Mouse (Mus musculus) intestine, embryonic 15.5 days (tissue): Measurements from ENCODE around the gene Pcsk1n. TPM values are rescaled to one million over a fixed set of nuclear protein-coding genes. Genes with fewer than 3 reads are reported as not detected.
"Not testable (repeated sequence)": the region's sequence is repeated elsewhere in the genome, so short reads cannot be mapped to it uniquely, and the experiment has no call there.

Source experiments
- ATAC-seq: fragments of 200-750 bp; cut with Nextera tagmentation; 2 replicates; pipeline ENCODE4 v1.8.0; 2017; ENCODE audit warnings: moderate TSS enrichment, moderate library complexity
- H3K27ac ChIP-seq: fragments of 300-500 bp; sonication (generic); 2 replicates; pipeline ENCODE4 v1.5.1; 2015; ENCODE audit warnings: mild to moderate bottlenecking, inconsistent platforms
- H3K27me3 ChIP-seq: fragments of 300-500 bp; sonication (generic); replicated peaks from 2 replicates; pipeline ENCODE4 v1.6.1; 2015; ENCODE audit warnings: inconsistent platforms
- H3K36me3 ChIP-seq: fragments of 300-500 bp; sonication (generic); 2 replicates; pipeline ENCODE4 v1.6.1; 2015; ENCODE audit warnings: inconsistent platforms
- H3K4me1 ChIP-seq: fragments of 300-500 bp; sonication (generic); replicated peaks from 2 replicates; pipeline ENCODE4 v1.6.1; 2015; ENCODE audit warnings: inconsistent platforms
- H3K4me2 ChIP-seq: fragments of 300-500 bp; sonication (generic); replicated peaks from 2 replicates; pipeline ENCODE4 v1.6.1; 2015; ENCODE audit warnings: mild to moderate bottlenecking, inconsistent platforms
- H3K4me3 ChIP-seq: fragments of 300-500 bp; sonication (generic); replicated peaks from 2 replicates; pipeline ENCODE4 v1.5.1; 2015; ENCODE audit warnings: inconsistent platforms
- H3K9ac ChIP-seq: fragments of 300-500 bp; sonication (generic); 2 replicates; pipeline ENCODE4 v1.6.1; 2015; ENCODE audit warnings: inconsistent platforms
- H3K9me3 ChIP-seq: fragments of 300-500 bp; sonication (generic); 2 replicates; pipeline ENCODE4 v1.6.1; 2016; ENCODE audit warnings: inconsistent platforms
- WGBS: fragments of 180-500 bp; shearing (Covaris S2); methylation state at CpG from one replicate; pipeline ENCODE4 v1.1.7; 2015; 5-methylcytosine and 5-hydroxymethylcytosine counted together
- polyA plus RNA-seq: library from polyadenylated mRNA; unstranded; fragments of >200 nt; fragmentation: Nextera tagmentation; extraction: Ambion mirVana; gene quantifications from 2 replicates; pipeline ENCODE4 v1.2.1, GENCODE M21; 2015

The Pcsk1n gene
- polyA plus RNA-seq, 1 experiment from 2014 or later, result 14.4 TPM

DNA sequence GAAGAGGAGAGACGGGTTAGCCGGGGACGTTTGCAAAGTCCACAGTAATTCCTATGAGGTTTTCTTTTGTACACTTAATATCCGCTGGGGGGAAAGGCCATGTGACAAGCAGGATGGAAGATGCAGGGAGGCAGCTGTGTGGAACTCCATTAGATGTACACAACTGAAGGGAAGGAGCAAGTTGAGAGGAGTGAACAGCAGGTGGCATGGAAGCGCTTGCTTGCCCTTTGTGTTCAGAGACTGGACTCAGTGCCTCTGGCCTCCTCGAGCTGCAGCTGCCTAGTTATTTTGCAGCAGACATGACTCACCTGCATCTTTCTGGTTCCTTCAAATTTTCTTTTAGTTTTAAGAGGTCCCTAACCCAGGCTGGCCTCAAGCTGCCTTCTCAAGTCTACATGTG, 9.1 kb upstream of the Pcsk1n start:
- H3K27ac ChIP-seq, result no peak overlapping the region
- no peak for ATAC-seq
- H3K9me3 ChIP-seq, result no peaks in the 10 kb centered on the region
- H3K4me2 ChIP-seq, result no peak overlapping the region
- no peaks in the 10 kb centered on the region for H3K4me1 ChIP-seq
- no peaks in the 10 kb centered on the region for H3K36me3 ChIP-seq
- H3K9ac ChIP-seq, result no peak overlapping the region
- WGBS, result 69% methylated on average over 6 of the region's 6 CpGs
- no peak overlapping the region for H3K4me3 ChIP-seq
- no peaks in the 10 kb centered on the region for H3K27me3 ChIP-seq

DNA sequence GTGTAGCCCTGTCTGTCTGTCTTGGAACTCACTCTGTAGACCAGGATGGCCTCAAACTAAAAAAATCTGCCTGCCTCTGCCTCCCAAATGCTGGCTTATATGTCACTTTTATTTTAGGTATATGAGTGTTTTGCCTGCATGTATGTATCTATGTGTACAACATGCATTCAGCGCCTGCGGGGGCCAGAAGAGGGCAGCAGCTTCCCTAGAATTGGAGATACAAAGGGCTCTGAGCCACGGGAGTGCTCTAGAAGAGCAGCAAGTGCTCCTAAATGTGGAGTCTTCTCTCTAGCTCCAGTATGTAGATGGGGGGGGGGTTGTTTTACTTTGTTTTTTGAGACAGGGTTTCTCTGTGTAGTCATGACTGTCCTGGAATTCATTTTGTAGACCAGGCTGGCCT, 4.0 kb upstream of the Pcsk1n start:
- WGBS, result 19% methylated on average over 3 of the region's 3 CpGs
- not testable (repeated sequence) for H3K4me1 ChIP-seq, H3K4me2 ChIP-seq, H3K9me3 ChIP-seq, ATAC-seq, H3K4me3 ChIP-seq, H3K36me3 ChIP-seq, H3K27me3 ChIP-seq, H3K27ac ChIP-seq, H3K9ac ChIP-seq

DNA sequence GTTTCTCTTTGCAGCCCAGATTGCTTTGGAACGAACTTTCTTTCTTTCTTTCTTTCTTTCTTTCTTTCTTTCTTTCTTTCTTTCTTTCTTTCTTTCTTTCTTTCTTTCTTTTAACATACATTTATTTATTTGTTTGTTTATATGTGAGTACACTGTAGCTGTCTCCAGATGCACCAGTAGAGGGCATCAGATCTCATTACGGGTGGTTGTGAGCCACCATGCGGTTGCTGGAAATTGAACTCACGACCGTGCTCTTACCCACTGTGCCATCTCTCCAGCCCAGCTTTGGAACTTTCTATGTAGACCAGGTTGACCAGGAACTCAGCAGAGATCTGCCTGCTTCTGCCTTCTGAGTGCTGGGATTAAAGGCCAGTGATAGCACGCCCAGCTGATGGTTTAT, 1.7 kb upstream of the Pcsk1n start:
- not testable (repeated sequence) for H3K4me3 ChIP-seq, ATAC-seq, H3K9me3 ChIP-seq, H3K9ac ChIP-seq, H3K4me2 ChIP-seq, H3K36me3 ChIP-seq, H3K4me1 ChIP-seq, H3K27ac ChIP-seq
- 70% methylated on average over 6 of the region's 6 CpGs for WGBS
- peaks cover 24% of the 10 kb centered on the region for H3K27me3 ChIP-seq

DNA sequence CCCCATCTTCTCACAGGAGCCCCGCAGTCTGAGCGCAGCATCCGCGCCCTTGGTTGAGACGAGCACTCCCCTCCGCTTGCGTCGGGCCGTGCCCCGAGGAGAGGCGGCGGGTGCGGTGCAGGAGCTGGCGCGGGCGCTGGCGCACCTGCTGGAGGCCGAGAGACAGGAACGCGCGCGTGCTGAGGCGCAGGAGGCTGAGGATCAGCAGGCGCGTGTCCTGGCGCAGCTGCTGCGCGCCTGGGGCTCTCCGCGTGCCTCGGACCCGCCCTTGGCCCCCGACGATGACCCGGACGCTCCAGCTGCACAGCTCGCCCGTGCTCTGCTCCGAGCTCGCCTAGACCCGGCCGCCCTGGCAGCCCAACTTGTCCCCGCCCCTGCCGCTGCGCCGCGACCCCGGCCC, 2.4 kb downstream of the Pcsk1n start:
- H3K27ac ChIP-seq, result no peak overlapping the region
- peak; percentile 47 for ATAC-seq
- no peak overlapping the region for H3K9ac ChIP-seq
- peak overlapping the region; percentile 52 for H3K4me2 ChIP-seq
- H3K4me3 ChIP-seq, result peak overlapping the region; percentile 23
- no peaks in the 10 kb centered on the region for H3K9me3 ChIP-seq
- H3K27me3 ChIP-seq, result peaks cover 36% of the 10 kb centered on the region
- WGBS, result 21% methylated on average over 31 of the region's 48 CpGs
- peaks cover 7% of the 10 kb centered on the region; the same call in 1 of the 2 replicates for H3K4me1 ChIP-seq
- no peaks in the 10 kb centered on the region for H3K36me3 ChIP-seq

DNA sequence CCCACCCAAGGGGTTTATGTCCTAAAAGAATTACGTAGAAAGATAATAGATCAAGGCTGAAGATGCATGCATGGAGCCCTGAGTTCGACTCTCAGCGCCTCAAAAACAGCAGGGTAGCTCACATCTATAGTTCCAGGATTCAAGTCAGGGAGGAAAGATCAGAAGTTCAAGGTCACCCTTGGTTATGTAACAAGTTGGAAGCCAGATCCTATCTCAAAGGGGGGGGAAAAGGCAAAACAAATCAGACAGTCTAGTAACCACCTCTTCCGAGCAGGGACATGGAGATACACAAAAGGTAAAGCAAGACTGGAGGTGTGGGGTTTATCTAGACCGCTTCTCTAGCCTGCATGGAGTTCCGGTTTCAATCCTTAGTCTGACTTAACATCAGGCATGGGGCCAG, 6.6 kb downstream of the Pcsk1n start:
- Histone ChIP-seq H3K4me2 (no peak overlapping the region), H3K9ac (no peak overlapping the region), H3K27me3 (peaks cover 30% of the 10 kb centered on the region), H3K36me3 (no peaks in the 10 kb centered on the region), H3K4me1 (peaks cover 7% of the 10 kb centered on the region; the same call in 1 of the 2 replicates), H3K4me3 (no peak overlapping the region), H3K9me3 (no peaks in the 10 kb centered on the region), H3K27ac (no peak overlapping the region)
- 72% methylated on average over 6 of the region's 6 CpGs for WGBS
- no peak for ATAC-seq

DNA sequence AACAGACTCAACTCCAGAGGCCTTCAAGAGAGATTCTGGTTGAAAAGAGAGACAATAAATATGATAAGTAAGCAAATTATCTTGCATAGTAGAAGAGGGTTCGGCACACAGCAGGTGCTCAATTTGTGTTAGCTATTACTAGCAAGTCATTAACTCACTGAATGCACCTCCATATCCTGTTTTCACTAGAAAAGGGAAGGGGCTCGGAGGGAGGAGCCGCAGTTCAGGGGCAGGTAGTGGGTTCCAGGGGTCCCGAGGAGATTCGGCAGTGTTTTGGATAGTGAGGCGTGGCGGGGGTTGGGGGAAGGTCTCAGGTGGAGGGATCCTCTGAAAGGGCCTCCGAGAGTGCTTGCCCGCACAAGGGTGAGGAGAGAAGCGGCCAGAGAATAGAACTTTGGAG, 7.5 kb downstream of the Pcsk1n start:
- no peak for ATAC-seq
- Histone ChIP-seq H3K36me3 (no peaks in the 10 kb centered on the region), H3K9me3 (no peaks in the 10 kb centered on the region), H3K4me1 (0 out of 2 replicates have a peak, but pooled peaks cover 3% of the 10 kb centered on the region), H3K27ac (no peak overlapping the region), H3K27me3 (peaks cover 22% of the 10 kb centered on the region), H3K9ac (no peak overlapping the region), H3K4me2 (no peak overlapping the region), H3K4me3 (no peak overlapping the region)
- WGBS, result 26% methylated on average over 10 of the region's 10 CpGs

DNA sequence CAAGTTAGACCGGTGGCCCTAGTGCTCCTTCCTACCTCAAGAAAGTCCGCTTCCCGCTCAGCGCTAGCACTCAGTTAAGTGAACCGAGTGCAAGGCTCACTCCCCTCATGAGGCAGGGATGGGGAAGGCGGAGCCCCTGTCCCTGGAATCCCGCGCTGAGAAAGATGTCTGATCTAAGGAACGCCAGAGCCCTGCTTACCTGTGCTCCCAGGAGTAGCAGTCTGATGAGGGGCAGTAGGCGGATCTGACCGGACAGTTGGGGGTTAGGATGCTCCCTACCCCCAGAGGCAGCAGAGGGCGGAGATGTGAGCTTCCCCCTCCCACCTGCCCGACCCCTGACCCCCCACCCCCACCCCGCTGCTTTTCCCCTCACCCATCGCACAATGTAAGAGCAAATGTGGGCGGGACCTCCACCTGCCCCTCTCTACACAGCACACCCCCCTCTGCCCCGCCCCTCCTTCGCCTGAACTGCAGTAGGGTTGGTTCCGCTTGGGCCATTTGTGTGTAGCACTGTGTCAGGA, 8.7 kb downstream of the Pcsk1n start, which contains the start of gene Eras:
Gene Eras (minus strand): TSS at position 338 of the 521 bp plus-strand sequence.
- whole genome bisulfite sequencing, result 21% methylated on average over 19 of the region's 19 CpGs
- no peak for ATAC-seq
- Histone ChIP-seq H3K27me3 (peaks cover 10% of the 10 kb centered on the region), H3K4me3 (no peak within 1 kb of the TSS), H3K9ac (no peak within 1 kb of the TSS), H3K4me1 (no peaks in the 10 kb centered on the region), H3K27ac (no peak within 1 kb of the TSS), H3K9me3 (no peaks in the 10 kb centered on the region), H3K4me2 (no peak within 1 kb of the TSS), H3K36me3 (no peaks in the 10 kb centered on the region)

DNA sequence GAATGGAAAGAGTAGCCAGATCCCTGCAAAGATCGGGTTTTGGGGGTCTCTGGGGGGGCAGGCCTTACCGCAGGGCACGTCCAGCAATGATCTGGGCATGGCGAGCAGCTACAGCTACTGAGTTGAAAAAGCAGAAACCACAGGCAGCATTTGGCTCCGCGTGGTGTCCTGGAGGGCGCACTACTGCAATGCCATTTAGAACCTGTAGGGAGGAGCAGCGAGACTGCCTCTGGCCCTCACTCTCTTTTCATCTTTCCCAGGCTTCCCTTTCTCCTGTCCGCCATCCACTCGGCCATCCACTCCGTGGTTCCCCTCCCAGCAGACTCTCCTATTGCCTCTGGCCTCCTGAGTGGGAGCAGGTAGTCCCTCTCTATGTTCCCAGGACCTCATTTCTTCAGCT, 17.3 kb downstream of the Pcsk1n start:
- H3K9me3 ChIP-seq, result no peaks in the 10 kb centered on the region
- no peak overlapping the region for H3K4me3 ChIP-seq
- H3K27me3 ChIP-seq, result no peaks in the 10 kb centered on the region
- WGBS, result 51% methylated on average over 11 of the region's 11 CpGs
- no peaks in the 10 kb centered on the region for H3K36me3 ChIP-seq
- no peak for ATAC-seq
- no peak overlapping the region for H3K4me2 ChIP-seq
- H3K4me1 ChIP-seq, result no peaks in the 10 kb centered on the region
- no peak overlapping the region for H3K9ac ChIP-seq
- no peak overlapping the region for H3K27ac ChIP-seq

DNA sequence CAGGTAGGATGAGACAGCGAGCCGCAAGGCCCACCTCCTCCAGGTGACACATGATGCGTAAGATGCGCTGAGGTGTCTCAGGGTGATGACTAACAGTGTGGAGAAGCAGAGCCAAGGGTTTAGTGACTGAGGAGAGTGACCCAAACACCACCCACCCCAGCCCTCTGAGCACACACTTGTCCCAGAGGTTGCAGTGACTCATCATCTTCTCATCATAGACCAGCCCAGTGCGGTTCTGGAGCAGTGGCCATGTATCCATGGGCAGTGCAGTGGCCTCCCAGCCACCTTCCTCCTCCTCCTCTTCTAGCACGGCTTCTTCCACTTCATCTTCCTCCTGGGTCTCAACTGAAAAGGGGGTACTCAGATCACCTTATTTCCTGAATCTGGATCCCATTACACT, 18.0 kb downstream of the Pcsk1n start:
- 91% methylated on average over 6 of the region's 6 CpGs for WGBS
- no peaks in the 10 kb centered on the region for H3K36me3 ChIP-seq
- no peaks in the 10 kb centered on the region for H3K27me3 ChIP-seq
- H3K4me1 ChIP-seq, result no peaks in the 10 kb centered on the region
- no peak for ATAC-seq
- no peak overlapping the region for H3K4me2 ChIP-seq
- H3K9me3 ChIP-seq, result no peaks in the 10 kb centered on the region
- no peak overlapping the region for H3K4me3 ChIP-seq
- H3K9ac ChIP-seq, result no peak overlapping the region
- H3K27ac ChIP-seq, result no peak overlapping the region

DNA sequence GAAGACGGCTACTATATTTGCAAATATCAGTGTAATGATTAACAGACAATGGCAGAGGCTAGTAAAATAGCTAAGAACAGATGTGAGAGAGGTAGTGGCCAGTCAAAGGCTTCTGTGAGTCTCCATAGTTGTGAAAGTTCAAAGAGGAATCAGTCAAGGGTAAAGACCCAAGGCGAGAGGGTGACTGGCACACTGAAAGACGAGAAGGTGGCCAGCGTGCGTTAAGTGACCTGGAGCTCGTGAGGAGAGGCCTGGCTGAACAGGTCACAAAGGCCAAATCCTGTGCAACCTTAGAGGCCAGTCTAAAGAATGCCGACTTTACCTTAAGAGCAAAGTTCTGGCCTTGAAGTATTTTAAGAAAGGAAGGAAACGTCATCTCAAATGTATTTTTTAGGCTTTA, 26.0 kb downstream of the Pcsk1n start:
- no peak overlapping the region for H3K4me3 ChIP-seq
- no peaks in the 10 kb centered on the region for H3K27me3 ChIP-seq
- H3K4me1 ChIP-seq, result no peaks in the 10 kb centered on the region
- WGBS, result 75% methylated on average over 8 of the region's 8 CpGs
- H3K27ac ChIP-seq, result no peak overlapping the region
- H3K4me2 ChIP-seq, result no peak overlapping the region
- no peaks in the 10 kb centered on the region for H3K36me3 ChIP-seq
- ATAC-seq, result no peak
- H3K9ac ChIP-seq, result no peak overlapping the region
- no peaks in the 10 kb centered on the region for H3K9me3 ChIP-seq

DNA sequence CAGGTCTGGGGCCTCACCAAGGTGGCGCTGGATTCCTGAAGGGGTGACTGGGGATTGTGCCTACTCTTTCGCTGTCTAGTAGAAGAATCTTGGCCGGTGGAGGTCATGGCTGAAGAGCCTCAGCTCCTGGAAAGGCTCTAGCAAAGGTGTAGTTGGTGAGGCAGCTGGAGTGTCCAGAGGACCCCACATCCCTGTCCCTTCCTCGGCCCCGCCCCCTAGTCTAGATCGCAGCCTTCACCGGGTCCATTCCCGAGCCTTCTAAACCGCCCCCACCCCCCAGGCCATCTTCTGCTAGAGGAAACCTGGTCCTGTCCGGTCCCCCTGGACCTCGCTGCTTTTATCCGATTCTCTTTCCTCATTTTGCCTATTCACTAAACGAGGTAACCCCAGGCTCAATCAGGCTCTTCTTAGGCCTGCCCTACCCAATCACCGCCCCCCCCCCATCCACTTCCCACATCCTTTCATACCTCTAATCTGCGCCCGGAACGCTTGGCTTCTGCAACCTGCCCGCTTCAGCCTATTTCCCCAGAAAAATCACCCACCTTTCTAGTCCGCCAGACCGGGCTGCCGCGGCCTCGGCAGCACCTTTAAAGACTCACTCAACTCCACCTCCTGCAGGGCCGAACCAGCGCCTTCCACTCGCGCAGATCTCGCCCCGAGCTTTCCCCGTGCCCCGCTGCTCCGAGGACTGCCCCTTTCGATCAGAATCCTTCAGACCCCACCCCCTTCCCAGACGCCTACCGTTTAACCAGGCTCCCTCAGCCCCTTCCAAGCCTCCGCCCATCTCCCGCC, 27.7 kb downstream of the Pcsk1n start, which contains the start of gene Hdac6:
Gene Hdac6 (minus strand): TSS at position 782 of the 792 bp plus-strand sequence.
- H3K27ac ChIP-seq, result no peak within 1 kb of the TSS
- H3K4me2 ChIP-seq, result peak within 1 kb of the TSS; percentile 64
- H3K4me3 ChIP-seq, result peak within 1 kb of the TSS; percentile 47
- WGBS, result 20% methylated on average over 36 of the region's 37 CpGs
- peak; percentile 44 for ATAC-seq
- H3K9me3 ChIP-seq, result no peaks in the 10 kb centered on the region
- no peaks in the 10 kb centered on the region for H3K27me3 ChIP-seq
- no peaks in the 10 kb centered on the region for H3K4me1 ChIP-seq
- peak within 1 kb of the TSS; percentile 49 for H3K9ac ChIP-seq
- H3K36me3 ChIP-seq, result no peaks in the 10 kb centered on the region

DNA sequence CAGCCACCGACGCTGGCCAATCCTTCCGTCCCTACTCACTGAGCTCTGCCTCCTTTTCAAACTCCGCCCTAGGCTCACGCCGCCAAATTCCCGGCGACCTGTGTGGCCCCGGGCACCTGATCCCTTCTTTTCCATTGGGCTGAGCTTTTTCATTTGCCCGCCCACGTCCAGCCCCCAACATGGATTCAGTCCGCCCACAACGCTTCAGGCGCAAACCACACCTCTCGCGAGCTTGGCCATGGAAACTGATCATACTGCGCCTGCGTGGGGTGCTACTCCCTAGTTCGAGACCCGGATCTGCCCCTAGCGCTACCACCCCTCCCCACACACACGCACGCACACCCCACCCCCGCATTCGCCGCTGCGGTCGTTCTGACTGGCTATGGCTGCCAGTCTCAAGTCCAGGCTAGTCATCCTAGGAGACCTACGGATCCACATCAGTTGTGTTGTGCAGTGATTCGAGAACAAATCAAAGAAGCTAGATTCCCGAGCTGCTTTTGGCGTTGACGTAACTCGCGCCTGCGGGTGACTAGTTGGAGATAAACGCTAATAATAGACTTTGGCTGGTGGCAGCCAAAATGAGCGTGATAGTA, 28.4 kb downstream of the Pcsk1n start:
- H3K9ac ChIP-seq, result peak overlapping the region; percentile 37
- no peaks in the 10 kb centered on the region for H3K36me3 ChIP-seq
- peak; percentile 99 for ATAC-seq
- peak overlapping the region; percentile 57 for H3K4me2 ChIP-seq
- H3K4me3 ChIP-seq, result peak overlapping the region; percentile 47
- H3K27me3 ChIP-seq, result no peaks in the 10 kb centered on the region
- no peak overlapping the region for H3K27ac ChIP-seq
- 18% methylated on average over 38 of the region's 38 CpGs for WGBS
- H3K9me3 ChIP-seq, result no peaks in the 10 kb centered on the region
- no peaks in the 10 kb centered on the region for H3K4me1 ChIP-seq
